Mouse (Mus musculus) embryo, embryonic 9.5 days (tissue): ENCODE measurements at regions not wholly inside any gene's neighbourhood (a gene's known extent, or its start where the extent isn't known, plus 50 kb on each side); places are given as distances from the start of the nearest gene placed in this dataset.

ENCODE experiments used
- DNase-seq: peaks from one replicate; pipeline ENCODE4 v3.0.0-alpha.2; 2017; ENCODE audit errors: extremely low spot score

DNA sequence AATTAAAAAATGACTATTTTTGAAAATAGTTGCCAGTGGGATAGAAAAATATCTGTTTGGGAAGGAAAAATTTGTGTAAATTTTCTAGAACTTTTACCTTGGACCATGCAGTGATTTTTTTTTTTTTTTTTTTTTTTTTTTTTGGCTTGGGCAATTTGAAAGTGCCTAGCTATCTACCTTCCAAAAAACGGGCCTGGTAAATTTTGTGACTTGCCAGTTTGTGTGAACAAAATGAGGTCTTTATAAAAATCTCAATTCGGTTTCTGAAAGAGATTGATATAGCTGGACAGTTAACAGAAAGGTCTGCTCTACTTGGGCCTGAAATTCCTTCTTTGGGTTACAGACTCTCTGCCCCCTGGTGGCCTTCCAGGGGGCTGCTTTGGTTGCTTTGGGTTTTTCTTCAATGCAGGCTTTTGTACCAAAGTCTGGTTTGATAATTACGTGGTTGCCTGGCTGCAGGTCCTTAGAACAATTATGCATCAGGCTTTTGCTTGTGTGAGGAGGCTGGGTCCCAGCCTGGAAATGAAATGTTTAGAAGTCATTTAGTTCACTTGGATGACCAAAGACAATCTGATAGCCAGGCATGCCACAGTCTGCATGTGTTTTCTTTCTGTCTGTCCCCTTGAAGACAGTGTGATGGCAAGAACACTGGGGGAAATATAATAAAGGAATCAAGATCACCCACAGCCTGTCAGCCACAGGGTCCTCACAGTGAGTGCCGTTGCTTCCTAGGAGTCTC lies 75.6 kb upstream of the Jazf1 start:
- peak; percentile 63 for DNase-seq

DNA sequence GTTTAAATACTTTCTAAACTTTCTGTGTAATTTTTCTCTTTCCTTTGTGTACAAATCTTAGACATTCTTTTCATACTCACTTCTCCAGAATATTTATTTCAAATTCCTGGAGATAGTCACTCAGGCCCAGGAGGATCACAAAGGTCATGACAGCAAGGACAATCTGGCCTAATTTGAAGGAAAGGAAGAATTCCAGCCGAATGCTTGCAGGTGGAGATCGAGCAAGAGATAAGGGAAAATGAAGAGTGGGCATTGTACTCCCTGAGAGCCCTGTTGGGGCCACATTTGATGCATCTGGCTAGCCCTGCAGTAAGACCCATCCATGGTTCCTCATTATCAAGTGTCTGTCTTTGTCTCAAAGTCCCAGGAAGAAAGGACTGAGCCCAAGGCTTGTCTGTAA lies 66.0 kb upstream of the Jazf1 start:
- DNase-seq: no peak

GRCm38 (mm10) chr6:53130717-53131330 lies 62.4 kb upstream of the Jazf1 start:
- no peak for DNase-seq

- DNase-seq: no peak
Observed at GRCm38 (mm10) chr6:53126776-53127175, 58.3 kb upstream of the Jazf1 start.

- no peak for DNase-seq
Observed at GRCm38 (mm10) chr6:53124800-53125450, 56.5 kb upstream of the Jazf1 start.

DNA sequence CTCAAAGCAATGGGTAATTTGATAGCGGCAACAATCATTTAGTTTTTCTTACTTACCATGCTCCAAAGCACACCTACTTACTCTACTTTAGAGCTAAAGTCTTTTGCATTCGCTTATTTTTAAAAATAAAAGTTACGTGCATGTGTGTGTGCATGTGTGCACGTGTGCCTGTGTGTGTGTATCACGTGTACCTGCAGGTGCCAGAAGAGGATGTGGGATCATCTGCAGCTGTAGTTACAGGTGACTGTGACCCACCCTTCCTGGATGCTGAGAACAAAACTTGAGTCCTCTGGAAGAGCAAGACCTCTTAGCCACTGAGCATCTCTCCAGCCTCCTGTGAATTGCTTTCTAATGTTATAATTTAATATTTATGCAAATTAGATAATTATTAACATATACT lies 52.0 kb upstream of the Jazf1 start:
- DNase-seq: no peak
